Comparison of ENCODE assay signal across 26 mouse cellular contexts in genomic region chr13:77898066-77898796, GRCm38 (mm10).
DNase-seq lines count a peak whose midpoint lies in the region; ATAC-seq lines count a peak whose summit lies in the region.
"Had no signal": no experiment of that assay in that cellular context is flagged by ENCODE, and none has a peak within 500 bp of the region (broad histone marks: within the 10 kb centered on the region; RNA-seq: fewer than 3 reads in every experiment).

No protein-coding gene starts in this region.

- 0 out of 2 replicates have a peak, but pooled peaks cover 4% of the 10 kb centered on the region for H3K4me1 ChIP-seq in kidney, embryonic 14.5 days (ENCODE audit: control insufficient read depth, insufficient read depth, low read length)
- H3K4me1 ChIP-seq in midbrain, embryonic 10.5 days = peaks cover 74% of the 10 kb centered on the region
- peaks cover 8% of the 10 kb centered on the region; the same call in 1 of the 2 replicates for H3K4me1 ChIP-seq in midbrain, embryonic 14.5 days (ENCODE audit: control insufficient read depth, insufficient read depth, low read length)
- H3K4me1 ChIP-seq: embryonic facial prominence, embryonic 13.5 days; heart, embryonic 13.5 days; hindbrain, embryonic 15.5 days; lung, embryonic 15.5 days had no signal

- 29% methylated on average over 6 of the region's 6 CpGs for WGBS in kidney, embryonic 14.5 days
- WGBS in midbrain, embryonic 10.5 days = 35% methylated on average over 6 of the region's 6 CpGs
- WGBS in midbrain, embryonic 14.5 days = 49% methylated on average over 6 of the region's 6 CpGs

- no peaks in the 10 kb centered on the region for H3K9me3 ChIP-seq in kidney, embryonic 14.5 days (ENCODE audit: control insufficient read depth, low read length)
- no peaks in the 10 kb centered on the region for H3K9me3 ChIP-seq in midbrain, embryonic 10.5 days (replicated peaks)
- no peaks in the 10 kb centered on the region for H3K9me3 ChIP-seq in midbrain, embryonic 14.5 days (ENCODE audit: control insufficient read depth, low read length)
- H3K9me3 ChIP-seq: embryonic facial prominence, embryonic 13.5 days; heart, embryonic 13.5 days; hindbrain, embryonic 15.5 days; limb, embryonic 12.5 days; lung, embryonic 15.5 days; midbrain, embryonic 13.5 days had no signal

- peak; percentile 21; the same call in 1 of the 2 replicates for ATAC-seq in kidney, embryonic 14.5 days (ENCODE audit: low FRiP score, low TSS enrichment)
- no peak for ATAC-seq in midbrain, embryonic 14.5 days (ENCODE audit: low FRiP score, low TSS enrichment)
- no peak for ATAC-seq in CD4-positive, CD25-positive, alpha-beta regulatory T cell, adult 4 months
- ATAC-seq: forebrain, postnatal 0 days; midbrain, embryonic 13.5 days had no signal

- H3K36me3 ChIP-seq in kidney, embryonic 14.5 days (ENCODE audit: control insufficient read depth, insufficient read depth, low read length) = no peaks in the 10 kb centered on the region
- no peaks in the 10 kb centered on the region for H3K36me3 ChIP-seq in midbrain, embryonic 10.5 days
- H3K36me3 ChIP-seq in midbrain, embryonic 14.5 days (ENCODE audit: control insufficient read depth, insufficient read depth, low read length) = no peaks in the 10 kb centered on the region
- H3K36me3 ChIP-seq: embryonic facial prominence, embryonic 13.5 days; hindbrain, embryonic 15.5 days; limb, embryonic 12.5 days; lung, embryonic 15.5 days; midbrain, embryonic 13.5 days had no signal

- H3K27ac ChIP-seq in kidney, embryonic 14.5 days (ENCODE audit: low read depth, low read length) = no peak overlapping the region
- H3K27ac ChIP-seq in midbrain, embryonic 10.5 days (replicated peaks) = peak overlapping the region; percentile 43
- H3K27ac ChIP-seq in midbrain, embryonic 14.5 days (replicated peaks; ENCODE audit: low read depth, low read length) = no peak overlapping the region
- H3K27ac ChIP-seq: embryonic facial prominence, embryonic 13.5 days; heart, embryonic 13.5 days; hindbrain, embryonic 15.5 days; limb, embryonic 12.5 days; liver, embryonic 14.5 days; lung, embryonic 15.5 days; midbrain, embryonic 13.5 days; stomach, postnatal 0 days had no signal

- no peak overlapping the region for H3K9ac ChIP-seq in kidney, embryonic 14.5 days (ENCODE audit: low read depth, low read length)
- H3K9ac ChIP-seq in midbrain, embryonic 14.5 days (replicated peaks; ENCODE audit: low read length) = no peak overlapping the region
- H3K9ac ChIP-seq: embryonic facial prominence, embryonic 13.5 days; forebrain, postnatal 0 days; heart, embryonic 13.5 days; hindbrain, embryonic 15.5 days; limb, embryonic 12.5 days; liver, embryonic 14.5 days; lung, embryonic 15.5 days; midbrain, embryonic 13.5 days had no signal

- H3K4me3 ChIP-seq in kidney, embryonic 14.5 days (ENCODE audit: low read length) = no peak overlapping the region
- H3K4me3 ChIP-seq in midbrain, embryonic 10.5 days = no peak overlapping the region
- no peak overlapping the region for H3K4me3 ChIP-seq in midbrain, embryonic 14.5 days (replicated peaks; ENCODE audit: low read depth, low read length)
- H3K4me3 ChIP-seq: embryonic facial prominence, embryonic 13.5 days; heart, embryonic 13.5 days; hindbrain, embryonic 15.5 days; limb, embryonic 12.5 days; lung, embryonic 15.5 days; midbrain, embryonic 13.5 days had no signal

- no peaks in the 10 kb centered on the region for H3K27me3 ChIP-seq in kidney, embryonic 14.5 days (ENCODE audit: control insufficient read depth, insufficient read depth, low read length)
- peaks cover 45% of the 10 kb centered on the region for H3K27me3 ChIP-seq in midbrain, embryonic 10.5 days (ENCODE audit: low read depth, poor library complexity, severe bottlenecking)
- no peaks in the 10 kb centered on the region for H3K27me3 ChIP-seq in midbrain, embryonic 14.5 days (ENCODE audit: control insufficient read depth, insufficient read depth, low read length)
- H3K27me3 ChIP-seq: embryonic facial prominence, embryonic 13.5 days; heart, embryonic 13.5 days; hindbrain, embryonic 15.5 days; limb, embryonic 12.5 days; lung, embryonic 15.5 days had no signal

- DNase-seq in kidney, adult 8-10 months = no peak
- no peak for DNase-seq in midbrain, embryonic 10.5 days (ENCODE audit: low spot score)
- DNase-seq in midbrain, embryonic 14.5 days = no peak
- DNase-seq in embryo, embryonic 10.5 days (ENCODE audit: low spot score) = peak; percentile 74
- peak; percentile 37 for DNase-seq in mesoderm, embryonic 11.5 days (ENCODE audit: low read depth, low spot score)
- DNase-seq: adrenal gland, postnatal 14 days; cerebellum, adult 11-12 months; cerebellum, adult 9-11 months; forebrain, postnatal 0 days; gastrocnemius, postnatal 10 days; heart, postnatal 10 days; kidney, adult 2 months; kidney, postnatal 14 days; layer of hippocampus, adult 9-11 months; right cerebral cortex, postnatal 4 days; thymus, adult 2 months had no signal

- no peak overlapping the region for H3K4me2 ChIP-seq in kidney, embryonic 14.5 days (replicated peaks; ENCODE audit: low read depth, low read length)
- no peak overlapping the region for H3K4me2 ChIP-seq in midbrain, embryonic 14.5 days (ENCODE audit: low read length)
- H3K4me2 ChIP-seq: embryonic facial prominence, embryonic 13.5 days; heart, embryonic 13.5 days; hindbrain, embryonic 15.5 days; limb, embryonic 12.5 days; lung, embryonic 15.5 days; midbrain, embryonic 13.5 days had no signal

Comparison
In these comparisons a context has a peak if more than half of its experiments do, and no peak if none do; other contexts are left out.
1. DNase-seq: peak in embryo, embryonic 10.5 days (single experiment) and mesoderm, embryonic 11.5 days (single experiment); none in kidney, adult 8-10 months (0 of 2), midbrain, embryonic 10.5 days (single experiment) and midbrain, embryonic 14.5 days (single experiment).